Mouse (Mus musculus) erythroblast, adult 5-6 weeks (primary cell): ENCODE results near the gene Gm43738. TPM values are rescaled to one million over a fixed set of nuclear protein-coding genes. Genes with fewer than 3 reads are reported as not detected.

Experiments used
- ATAC-seq: replicated peaks from 2 replicates; pipeline ENCODE4 v1.8.0; 2016; ENCODE audit warnings: moderate number of reproducible peaks, mild to moderate bottlenecking, moderate TSS enrichment, inconsistent platforms; ENCODE audit not compliant: poor library complexity, low FRiP score, severe bottlenecking
- total RNA-seq, 2 experiments: library from RNA; stranded (forward) in 1 of 2; stranded (reverse) in 1 of 2; fragments of 150-400 nt in 1 of 2; fragments of 200-764, 138-1000 nt in 1 of 2; gene quantifications; 2 replicates each; pipeline versions ENCODE4 v1.2.3 to v1.2.4; 2015 to 2017; ENCODE audit warnings: low replicate concordance in 2 of 2

The Gm43738 gene
- total RNA-seq (2015; ENCODE audit: low replicate concordance) (not detected in 2 replicates), total RNA-seq (2017; ENCODE audit: low replicate concordance) (not detected in 2 replicates)

- no peak for ATAC-seq
These were observed at the start of gene Gm43738 for GRCm38 (mm10) chr3:89100811-89101210. Gm43738 (minus strand) TSS chr3:89101099.

- no peak for ATAC-seq
These were observed 47.7 kb upstream of the Gm43738 start for GRCm38 (mm10) chr3:89148567-89148966.

- no peak; the same call in 1 of the 2 replicates for ATAC-seq
These were observed 47.0 kb upstream of the Gm43738 start for GRCm38 (mm10) chr3:89147979-89148311.

- peak; percentile 85 for ATAC-seq
These were observed 46.4 kb upstream of the Gm43738 start for GRCm38 (mm10) chr3:89147101-89147978.

- ATAC-seq, result no peak
These were observed 44.7 kb upstream of the Gm43738 start for GRCm38 (mm10) chr3:89145566-89145965.

- no peak for ATAC-seq
These were observed 43.9 kb upstream of the Gm43738 start for GRCm38 (mm10) chr3:89144821-89145220.

GRCm38 (mm10) chr3:89136365-89136764 is 35.5 kb upstream of the Gm43738 start:
- peak; percentile 55 for ATAC-seq

GRCm38 (mm10) chr3:89135958-89136357 is 35.1 kb upstream of the Gm43738 start, which contains the start of gene Pklr:
Pklr (plus strand) TSS chr3:89136142.
- ATAC-seq, result peak; percentile 22

GRCm38 (mm10) chr3:89133752-89134151 is 32.9 kb upstream of the Gm43738 start:
- ATAC-seq, result no peak

GRCm38 (mm10) chr3:89133063-89133450 is 32.2 kb upstream of the Gm43738 start:
- ATAC-seq, result no peak

- ATAC-seq, result peak; percentile 75
These were observed 31.6 kb upstream of the Gm43738 start for GRCm38 (mm10) chr3:89132285-89133062.

GRCm38 (mm10) chr3:89131816-89132215 is 30.9 kb upstream of the Gm43738 start:
- no peak for ATAC-seq

GRCm38 (mm10) chr3:89129908-89130307 is 29.0 kb upstream of the Gm43738 start:
- ATAC-seq, result no peak

- ATAC-seq, result no peak
These were observed 25.1 kb upstream of the Gm43738 start for GRCm38 (mm10) chr3:89125981-89126380.

- no peak for ATAC-seq
These were observed 23.3 kb upstream of the Gm43738 start for GRCm38 (mm10) chr3:89124241-89124640.

GRCm38 (mm10) chr3:89123313-89123712 is 22.4 kb upstream of the Gm43738 start:
- ATAC-seq, result no peak

GRCm38 (mm10) chr3:89115522-89115921 is 14.6 kb upstream of the Gm43738 start:
- peak; percentile 79; the same call in 1 of the 2 replicates for ATAC-seq

- ATAC-seq, result no peak
These were observed 12.2 kb upstream of the Gm43738 start for GRCm38 (mm10) chr3:89113058-89113457.

- no peak for ATAC-seq
These were observed 7.2 kb upstream of the Gm43738 start for GRCm38 (mm10) chr3:89108146-89108545.

GRCm38 (mm10) chr3:89107545-89107944 is 6.6 kb upstream of the Gm43738 start:
- ATAC-seq, result no peak

GRCm38 (mm10) chr3:89106881-89107280 is 6.0 kb upstream of the Gm43738 start:
- ATAC-seq, result no peak
